Mouse (Mus musculus) liver, postnatal 0 days (tissue): ENCODE results near the gene 9630041A04Rik.
A peak's percentile ranks its signal among the peaks of the same experiment; 100 is the strongest.

Experiments used
- CTCF ChIP-seq: sonication (generic); IDR thresholded peaks from 2 replicates; pipeline ENCODE4 v1.5.1; 2016; ENCODE audit warnings: antibody characterized with exemption, low read depth
- EP300 ChIP-seq: IDR thresholded peaks from 2 replicates; pipeline ENCODE4 v1.6.1; 2016; ENCODE audit warnings: antibody characterized with exemption, low read depth, mild to moderate bottlenecking

DNA sequence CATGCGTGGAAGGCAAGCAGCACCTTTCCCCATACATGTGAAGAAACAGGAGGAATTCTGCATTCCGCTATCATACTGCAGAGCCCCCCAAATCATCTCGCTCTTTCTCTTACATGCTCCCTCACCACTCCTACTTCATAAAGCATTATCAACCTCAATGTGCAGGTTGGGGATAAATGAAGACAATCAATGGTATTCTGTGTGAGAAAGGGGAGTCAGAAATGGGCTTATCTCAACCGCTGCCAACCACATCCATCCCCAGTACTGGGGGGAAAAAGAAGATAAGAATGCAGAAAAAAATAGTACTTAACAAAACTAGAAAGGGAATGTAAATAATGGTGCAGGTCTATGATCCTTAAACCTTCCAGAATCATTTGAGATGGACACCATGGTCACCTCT lies 84.2 kb downstream of the 9630041A04Rik start:
- TF ChIP-seq CTCF: no peak
- TF ChIP-seq EP300: peak; percentile 87
